Mouse (Mus musculus) intestine, postnatal 0 days (tissue): ENCODE measurements at regions not wholly inside any gene's neighbourhood (a gene's known extent, or its start where the extent isn't known, plus 50 kb on each side); places are given as distances from the start of the nearest gene placed in this dataset.

Experiments used
- ATAC-seq: fragments of 200-750 bp; cut with Nextera tagmentation; 2 replicates; pipeline ENCODE4 v1.8.0; 2017; ENCODE audit warnings: mild to moderate bottlenecking, moderate TSS enrichment, moderate library complexity
- H3K27ac ChIP-seq: fragments of 300-500 bp; sonication (generic); 2 replicates; pipeline ENCODE4 v1.5.1; 2014; ENCODE audit warnings: mild to moderate bottlenecking, low read depth, low read length, moderate library complexity
- H3K27me3 ChIP-seq: fragments of 300-500 bp; sonication (generic); replicated peaks from 2 replicates; pipeline ENCODE4 v1.6.1; 2014; ENCODE audit warnings: low read length, mixed read lengths; ENCODE audit not compliant: control insufficient read depth, insufficient read depth
- H3K36me3 ChIP-seq: fragments of 300-500 bp; sonication (generic); 2 replicates; pipeline ENCODE4 v1.6.1; 2014; ENCODE audit warnings: mild to moderate bottlenecking, moderate library complexity; ENCODE audit not compliant: control insufficient read depth, insufficient read depth
- H3K4me1 ChIP-seq: fragments of 300-500 bp; sonication (generic); replicated peaks from 2 replicates; pipeline ENCODE4 v1.6.1; 2014; ENCODE audit warnings: antibody characterized with exemption, low read length, mixed read lengths; ENCODE audit not compliant: control insufficient read depth, insufficient read depth
- H3K4me2 ChIP-seq: fragments of 300-500 bp; sonication (generic); replicated peaks from 2 replicates; pipeline ENCODE4 v1.6.1; 2014; ENCODE audit warnings: low read depth, mild to moderate bottlenecking, moderate library complexity
- H3K4me3 ChIP-seq: fragments of 300-500 bp; sonication (generic); 2 replicates; pipeline ENCODE4 v1.5.1; 2014; ENCODE audit warnings: low read depth, low read length
- H3K9ac ChIP-seq: fragments of 300-500 bp; sonication (generic); 2 replicates; pipeline ENCODE4 v1.6.1; 2014; ENCODE audit warnings: mild to moderate bottlenecking, low read depth, low read length
- H3K9me3 ChIP-seq: fragments of 300-500 bp; sonication (generic); 2 replicates; pipeline ENCODE4 v1.6.1; 2016; ENCODE audit warnings: mixed run types; ENCODE audit not compliant: control insufficient read depth
- CTCF ChIP-seq: sonication (generic); IDR thresholded peaks from 2 replicates; pipeline ENCODE4 v1.5.1; 2016; ENCODE audit warnings: low read depth, mild to moderate bottlenecking, control low read depth, antibody characterized with exemption, moderate library complexity
- WGBS: fragments of 180-500 bp; shearing (Covaris S2); extraction: QIAGEN DNeasy Blood & Tissue Kit; methylation state at CpG from one replicate; pipeline ENCODE4 v1.1.7; 2014; 5-methylcytosine and 5-hydroxymethylcytosine counted together

- no peak for ATAC-seq
- WGBS, result 36% methylated on average over 1 of the region's 1 CpGs
- peak; percentile 26; the same call in 1 of the 2 replicates for TF ChIP-seq CTCF
- Histone ChIP-seq H3K4me1 (no peaks in the 10 kb centered on the region), H3K27ac (no peak overlapping the region), H3K9ac (no peak overlapping the region), H3K36me3 (no peaks in the 10 kb centered on the region), H3K9me3 (no peaks in the 10 kb centered on the region), H3K27me3 (no peaks in the 10 kb centered on the region), H3K4me3 (no peak overlapping the region), H3K4me2 (no peak overlapping the region)
Observed at GRCm38 (mm10) chr5:111613687-111614086, 120.0 kb upstream of the Gm26897 start.

GRCm38 (mm10) chr5:111619974-111620373 is 113.8 kb upstream of the Gm26897 start:
- H3K9ac ChIP-seq, result no peak overlapping the region
- no peaks in the 10 kb centered on the region for H3K9me3 ChIP-seq
- no peak overlapping the region for H3K4me2 ChIP-seq
- no peak overlapping the region for H3K27ac ChIP-seq
- H3K4me3 ChIP-seq, result no peak overlapping the region
- no peak for TF ChIP-seq CTCF
- H3K4me1 ChIP-seq, result no peaks in the 10 kb centered on the region
- WGBS, result 36% methylated on average over 8 of the region's 9 CpGs
- H3K36me3 ChIP-seq, result no peaks in the 10 kb centered on the region
- peak; percentile 54; the same call in 1 of the 2 replicates for ATAC-seq
- no peaks in the 10 kb centered on the region for H3K27me3 ChIP-seq

GRCm38 (mm10) chr5:111620626-111621025 is 113.1 kb upstream of the Gm26897 start:
- TF ChIP-seq CTCF, result 0 out of 2 replicates have a peak, but pooled peaks have one; percentile 29
- no peak overlapping the region for H3K27ac ChIP-seq
- WGBS, result 58% methylated on average over 6 of the region's 6 CpGs
- no peak overlapping the region for H3K4me3 ChIP-seq
- no peak overlapping the region for H3K9ac ChIP-seq
- no peaks in the 10 kb centered on the region for H3K36me3 ChIP-seq
- ATAC-seq, result no peak
- no peak overlapping the region for H3K4me2 ChIP-seq
- no peaks in the 10 kb centered on the region for H3K9me3 ChIP-seq
- H3K4me1 ChIP-seq, result no peaks in the 10 kb centered on the region
- H3K27me3 ChIP-seq, result no peaks in the 10 kb centered on the region

GRCm38 (mm10) chr5:111622481-111622880 is 111.2 kb upstream of the Gm26897 start:
- no peak for TF ChIP-seq CTCF
- no peaks in the 10 kb centered on the region for H3K27me3 ChIP-seq
- WGBS, result 68% methylated on average over 5 of the region's 5 CpGs
- no peak overlapping the region for H3K4me2 ChIP-seq
- no peak overlapping the region for H3K9ac ChIP-seq
- H3K27ac ChIP-seq, result no peak overlapping the region
- no peaks in the 10 kb centered on the region for H3K36me3 ChIP-seq
- no peak for ATAC-seq
- no peaks in the 10 kb centered on the region for H3K4me1 ChIP-seq
- no peaks in the 10 kb centered on the region for H3K9me3 ChIP-seq
- no peak overlapping the region for H3K4me3 ChIP-seq

- 0 out of 2 replicates have a peak, but pooled peaks cover 4% of the 10 kb centered on the region for H3K4me1 ChIP-seq
- H3K9me3 ChIP-seq, result no peaks in the 10 kb centered on the region
- no peak for TF ChIP-seq CTCF
- no peak overlapping the region for H3K27ac ChIP-seq
- H3K4me2 ChIP-seq, result no peak overlapping the region
- H3K27me3 ChIP-seq, result no peaks in the 10 kb centered on the region
- H3K9ac ChIP-seq, result no peak overlapping the region
- ATAC-seq, result no peak
- 35% methylated on average over 6 of the region's 6 CpGs for WGBS
- no peak overlapping the region for H3K4me3 ChIP-seq
- no peaks in the 10 kb centered on the region for H3K36me3 ChIP-seq
Observed at GRCm38 (mm10) chr5:111626273-111626798, 107.4 kb upstream of the Gm26897 start.

- H3K9me3 ChIP-seq, result no peaks in the 10 kb centered on the region
- H3K4me1 ChIP-seq, result 0 out of 2 replicates have a peak, but pooled peaks cover 4% of the 10 kb centered on the region
- no peak overlapping the region for H3K9ac ChIP-seq
- no peaks in the 10 kb centered on the region for H3K27me3 ChIP-seq
- H3K36me3 ChIP-seq, result no peaks in the 10 kb centered on the region
- no peak overlapping the region for H3K27ac ChIP-seq
- ATAC-seq, result no peak
- no peak overlapping the region for H3K4me2 ChIP-seq
- no peak overlapping the region for H3K4me3 ChIP-seq
- no peak for TF ChIP-seq CTCF
- WGBS, result 98% methylated on average over 3 of the region's 3 CpGs
Observed at GRCm38 (mm10) chr5:111630313-111630844, 103.3 kb upstream of the Gm26897 start.
